Mouse (Mus musculus) testis, adult 2 months (tissue): ENCODE results near the gene Trpt1. TPM values are rescaled to one million over a fixed set of nuclear protein-coding genes. Genes with fewer than 3 reads are reported as not detected.
A peak's percentile ranks its signal among the peaks of the same experiment; 100 is the strongest.

Source experiments
- H3K27ac ChIP-seq: fragments of 200-500 bp; 2 replicates; pipeline ENCODE4 v1.5.1; 2012; ENCODE audit warnings: low read depth, low read length; ENCODE audit not compliant: control insufficient read depth, insufficient read depth
- H3K27me3 ChIP-seq: fragments of 200-500 bp; 2 replicates; pipeline ENCODE4 v1.6.1; 2012; ENCODE audit warnings: mild to moderate bottlenecking, low read length, moderate library complexity; ENCODE audit not compliant: control insufficient read depth, insufficient read depth
- H3K36me3 ChIP-seq: fragments of 200-500 bp; 2 replicates; pipeline ENCODE4 v1.6.1; 2012; ENCODE audit warnings: mild to moderate bottlenecking, low read length; ENCODE audit not compliant: control insufficient read depth, insufficient read depth
- H3K4me1 ChIP-seq: fragments of 200-500 bp; 2 replicates; pipeline ENCODE4 v1.6.1; 2012; ENCODE audit warnings: low read length; ENCODE audit not compliant: control insufficient read depth, insufficient read depth
- H3K4me3 ChIP-seq: fragments of 200-500 bp; 2 replicates; pipeline ENCODE4 v1.5.1; 2012; ENCODE audit warnings: low read depth, mild to moderate bottlenecking, low read length, moderate library complexity, mixed read lengths; ENCODE audit not compliant: control insufficient read depth
- CTCF ChIP-seq: fragments of 200-500 bp; IDR thresholded peaks from 2 replicates; pipeline ENCODE4 v1.5.1; 2012; ENCODE audit warnings: low read depth, mild to moderate bottlenecking, inconsistent platforms, low read length, moderate library complexity; ENCODE audit not compliant: control insufficient read depth, insufficient read depth, insufficient replicate concordance
- POLR2A ChIP-seq: fragments of 200-500 bp; IDR thresholded peaks from 2 replicates; pipeline ENCODE4 v1.6.1; 2012; ENCODE audit warnings: low read depth, mild to moderate bottlenecking, inconsistent platforms, low read length, moderate library complexity; ENCODE audit not compliant: control insufficient read depth
- polyA plus RNA-seq: library from polyadenylated mRNA; depleted of rRNA; stranded (reverse); fragments of >200 nt; gene quantifications from 2 replicates; pipeline ENCODE4 v1.2.3, GENCODE M21; 2012

The Trpt1 gene
- polyA plus RNA-seq, 1 experiment: 6.7 TPM

- peak overlapping the region; percentile 42 for H3K4me3 ChIP-seq
- H3K36me3 ChIP-seq: no peaks in the 10 kb centered on the region
- H3K27ac ChIP-seq: peak overlapping the region; percentile 30; the same call in 1 of the 2 replicates
- H3K4me1 ChIP-seq: peaks cover 23% of the 10 kb centered on the region
- H3K27me3 ChIP-seq: no peaks in the 10 kb centered on the region
- TF ChIP-seq POLR2A (no peak), CTCF (no peak)
Observed at GRCm38 (mm10) chr19:6995255-6995991, 508 bp upstream of the Trpt1 start.

GRCm38 (mm10) chr19:6997721-6998290 lies 1.9 kb downstream of the Trpt1 start:
- no peak for TF ChIP-seq POLR2A
- no peak for TF ChIP-seq CTCF
- no peaks in the 10 kb centered on the region for H3K27me3 ChIP-seq
- peak overlapping the region; percentile 7 for H3K4me3 ChIP-seq
- peaks cover 15% of the 10 kb centered on the region for H3K4me1 ChIP-seq
- H3K36me3 ChIP-seq: no peaks in the 10 kb centered on the region
- H3K27ac ChIP-seq: no peak overlapping the region

- TF ChIP-seq POLR2A (no peak), CTCF (no peak)
- no peaks in the 10 kb centered on the region for H3K27me3 ChIP-seq
- no peak overlapping the region for H3K27ac ChIP-seq
- H3K4me3 ChIP-seq: no peak overlapping the region
- H3K36me3 ChIP-seq: no peaks in the 10 kb centered on the region
- H3K4me1 ChIP-seq: peaks cover 14% of the 10 kb centered on the region
Observed at GRCm38 (mm10) chr19:6999360-7000063, 3.6 kb downstream of the Trpt1 start.

- Histone ChIP-seq H3K4me1 (no peaks in the 10 kb centered on the region), H3K27me3 (no peaks in the 10 kb centered on the region), H3K27ac (no peak overlapping the region), H3K36me3 (no peaks in the 10 kb centered on the region), H3K4me3 (no peak overlapping the region)
- TF ChIP-seq POLR2A (no peak), CTCF (no peak)
Observed at GRCm38 (mm10) chr19:7006892-7007593, 11.1 kb downstream of the Trpt1 start.

- Histone ChIP-seq H3K4me3 (no peak overlapping the region), H3K27ac (no peak overlapping the region), H3K36me3 (no peaks in the 10 kb centered on the region), H3K4me1 (no peaks in the 10 kb centered on the region), H3K27me3 (no peaks in the 10 kb centered on the region)
- TF ChIP-seq CTCF (no peak), POLR2A (no peak)
Observed at GRCm38 (mm10) chr19:7012426-7012825, 16.5 kb downstream of the Trpt1 start.

GRCm38 (mm10) chr19:7013984-7014383 lies 18.1 kb downstream of the Trpt1 start:
- no peak overlapping the region for H3K27ac ChIP-seq
- no peaks in the 10 kb centered on the region for H3K4me1 ChIP-seq
- no peak overlapping the region for H3K4me3 ChIP-seq
- TF ChIP-seq CTCF: no peak
- no peaks in the 10 kb centered on the region for H3K27me3 ChIP-seq
- H3K36me3 ChIP-seq: no peaks in the 10 kb centered on the region

- H3K4me3 ChIP-seq: no peak overlapping the region
- H3K4me1 ChIP-seq: no peaks in the 10 kb centered on the region
- no peaks in the 10 kb centered on the region for H3K27me3 ChIP-seq
- no peaks in the 10 kb centered on the region for H3K36me3 ChIP-seq
- TF ChIP-seq CTCF (no peak), POLR2A (no peak)
- no peak overlapping the region for H3K27ac ChIP-seq
Observed at GRCm38 (mm10) chr19:7014481-7015135, 18.7 kb downstream of the Trpt1 start.
